Mouse (Mus musculus) urinary bladder, postnatal 10 days (tissue): ENCODE measurements around the gene Tbc1d10b.
"Not testable (repeated sequence)": the region's sequence is repeated elsewhere in the genome, so short reads cannot be mapped to it uniquely, and the experiment has no call there.

Experiments used
- DNase-seq: peaks from one replicate; pipeline ENCODE4 v3.0.0; 2022; ENCODE audit warnings: low spot score

Tbc1d10b gene

DNA sequence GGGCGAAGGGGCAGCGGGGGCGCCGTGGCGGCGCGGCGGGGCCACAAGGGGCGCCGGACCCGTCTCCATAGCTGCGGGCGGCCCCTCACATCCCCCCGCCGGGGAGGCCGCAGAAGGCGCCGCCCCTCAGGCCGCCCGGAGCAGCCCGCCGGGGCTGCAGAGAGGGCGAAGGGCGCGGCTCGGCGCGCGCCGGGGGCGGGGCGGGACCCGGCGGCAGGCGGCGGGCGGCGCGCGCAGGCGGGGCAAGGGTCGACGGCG lies at the start of gene Tbc1d10b:
Gene Tbc1d10b, minus strand, starts transcription at position 174 of the 258 bp plus-strand sequence.
- DNase-seq: no peak

DNA sequence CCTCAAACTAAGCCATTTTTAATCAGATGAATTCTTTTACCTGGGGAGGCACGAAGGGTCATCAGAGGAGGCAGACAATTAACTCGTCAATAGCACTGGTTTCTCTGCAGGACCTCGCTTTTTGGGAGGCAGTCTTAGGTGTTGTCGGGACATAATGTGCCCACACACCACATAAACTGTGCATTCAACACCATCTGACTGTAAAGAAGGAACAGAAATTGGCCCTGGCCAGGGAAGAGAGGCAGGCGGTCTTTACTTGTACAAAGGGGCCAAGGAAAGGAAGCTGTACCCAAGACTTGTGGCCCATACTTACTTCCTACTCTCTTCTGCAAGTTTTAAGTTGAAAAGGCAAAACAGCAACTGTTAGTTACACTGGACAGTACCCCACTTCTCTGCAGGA lies 48.2 kb upstream of the Tbc1d10b start:
- no peak for DNase-seq

DNA sequence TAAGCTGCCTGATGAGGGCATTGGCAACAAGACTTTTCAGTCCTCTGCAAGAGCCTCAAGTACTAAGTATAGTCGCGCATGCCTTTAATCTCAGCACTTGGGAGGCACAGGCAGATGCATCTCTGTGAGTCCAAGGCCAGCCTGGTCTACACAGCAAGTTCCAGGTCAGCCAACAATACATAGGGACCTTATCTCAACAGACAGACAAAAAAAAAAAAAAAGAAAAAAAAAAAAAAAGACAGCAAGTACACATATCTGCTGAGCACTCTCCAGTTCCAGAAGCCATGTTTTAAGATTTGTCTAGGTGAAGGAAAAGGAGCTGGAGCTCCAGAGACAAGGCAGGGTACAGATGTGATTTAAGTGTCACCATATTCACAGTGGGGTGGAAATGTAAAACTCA lies 47.7 kb upstream of the Tbc1d10b start:
- no peak for DNase-seq

DNA sequence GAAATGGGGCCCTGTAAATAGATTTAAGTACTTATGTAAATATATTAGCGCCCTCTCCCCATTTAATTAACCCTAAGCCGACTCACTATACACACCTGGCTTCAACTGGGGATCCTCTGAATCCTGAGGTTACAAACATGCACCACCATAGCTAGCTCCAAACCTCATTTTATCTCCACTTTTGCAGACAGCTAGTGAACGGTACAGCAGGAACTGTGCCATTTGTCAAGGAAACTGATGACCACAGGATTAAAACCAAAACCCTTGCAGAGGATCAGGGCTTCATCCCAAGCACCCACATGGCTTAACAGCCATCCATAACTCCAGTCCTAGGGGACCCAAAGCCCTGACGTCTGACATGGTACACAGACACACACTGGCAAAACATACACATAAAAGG lies 46.7 kb upstream of the Tbc1d10b start:
- no peak for DNase-seq

DNA sequence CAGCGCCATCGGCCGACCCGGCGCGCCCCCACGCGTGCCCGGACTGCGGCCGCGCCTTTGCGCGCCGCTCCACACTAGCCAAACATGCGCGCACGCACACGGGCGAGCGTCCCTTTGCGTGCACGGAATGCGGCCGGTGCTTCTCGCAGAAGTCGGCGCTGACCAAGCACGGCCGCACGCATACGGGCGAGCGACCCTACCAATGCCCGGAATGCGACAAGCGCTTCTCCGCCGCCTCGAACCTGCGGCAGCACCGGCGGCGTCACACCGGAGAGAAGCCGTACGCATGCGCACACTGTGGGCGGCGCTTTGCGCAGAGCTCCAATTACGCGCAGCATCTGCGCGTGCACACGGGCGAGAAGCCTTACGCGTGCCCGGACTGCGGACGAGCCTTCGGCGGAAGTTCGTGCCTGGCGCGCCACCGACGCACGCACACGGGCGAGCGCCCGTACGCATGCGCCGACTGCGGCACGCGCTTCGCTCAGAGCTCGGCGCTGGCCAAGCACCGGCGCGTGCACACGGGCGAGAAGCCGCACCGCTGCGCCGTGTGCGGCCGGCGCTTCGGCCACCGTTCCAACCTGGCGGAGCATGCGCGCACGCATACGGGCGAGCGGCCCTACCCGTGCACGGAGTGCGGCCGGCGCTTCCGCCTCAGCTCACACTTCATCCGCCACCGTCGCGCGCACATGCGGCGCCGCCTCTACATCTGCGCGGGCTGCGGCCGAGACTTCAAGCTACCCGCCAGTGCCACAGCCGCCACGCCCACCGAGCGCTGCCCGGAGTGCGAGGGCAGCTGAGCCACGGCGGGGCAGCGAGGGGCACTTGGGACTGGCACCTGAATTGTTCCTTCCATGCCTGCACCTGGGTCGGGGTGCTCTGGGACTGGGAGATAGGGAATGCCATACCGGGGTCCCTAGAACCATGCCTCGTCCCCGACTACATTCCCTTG lies 45.8 kb upstream of the Tbc1d10b start:
- peak; percentile 79 for DNase-seq

DNA sequence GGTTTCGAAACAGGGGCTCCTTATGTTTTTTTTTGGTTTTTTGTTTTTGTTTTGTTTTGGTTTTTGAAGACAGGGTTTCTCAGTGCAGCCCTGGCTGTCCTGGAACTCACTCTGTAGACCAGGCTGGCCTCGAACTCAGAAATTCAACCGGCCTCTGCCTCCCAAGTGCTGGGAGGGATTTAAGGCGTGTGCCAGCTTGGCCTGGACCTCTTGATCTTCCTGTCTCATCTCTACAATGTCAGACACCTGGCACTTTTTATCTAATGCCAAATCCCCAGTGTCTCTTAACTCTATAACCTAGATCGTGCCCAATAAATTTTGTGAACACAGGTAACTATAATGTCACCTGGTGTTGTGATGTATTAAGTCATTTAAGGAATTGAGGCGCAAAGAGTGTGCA lies 45.1 kb upstream of the Tbc1d10b start:
- DNase-seq: no peak

DNA sequence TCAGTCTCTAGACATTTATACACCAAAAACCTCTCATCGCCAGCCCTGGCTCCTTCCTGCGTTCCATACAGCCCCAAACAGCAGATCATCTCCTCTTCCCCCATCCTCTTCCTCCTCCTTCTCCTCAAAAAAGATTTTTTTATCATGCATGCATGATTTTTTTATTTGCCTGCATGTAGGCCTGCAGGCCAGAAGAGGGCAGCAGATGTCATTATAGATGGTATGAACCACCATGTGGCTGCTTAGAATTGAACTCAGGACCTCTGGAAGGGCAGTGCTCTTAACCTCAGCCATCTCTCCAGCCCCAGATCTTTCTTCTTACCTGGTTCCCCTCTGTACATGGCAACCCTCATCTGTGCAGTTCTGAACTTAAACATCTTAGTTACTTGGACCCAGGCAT lies 44.1 kb upstream of the Tbc1d10b start:
- no peak for DNase-seq

DNA sequence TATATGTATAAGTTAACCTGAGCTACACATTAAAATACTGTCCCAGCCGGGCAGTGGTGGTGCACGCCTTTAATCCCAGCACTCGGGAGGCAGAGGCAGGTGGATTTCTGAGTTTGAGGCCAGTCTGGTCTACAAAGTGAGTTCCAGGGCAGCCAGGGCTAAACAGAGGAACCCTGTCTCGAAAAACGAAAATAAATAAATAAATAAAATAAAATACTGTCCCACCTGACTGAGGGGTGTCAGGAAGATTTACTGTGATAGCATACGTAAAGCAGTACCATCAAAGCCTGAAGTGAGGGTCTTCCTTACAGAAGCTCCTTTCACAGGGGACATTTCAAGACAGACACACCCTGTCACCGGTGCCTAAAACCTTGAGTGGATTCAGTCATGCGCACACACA lies 42.2 kb upstream of the Tbc1d10b start:
- not testable (repeated sequence) for DNase-seq

DNA sequence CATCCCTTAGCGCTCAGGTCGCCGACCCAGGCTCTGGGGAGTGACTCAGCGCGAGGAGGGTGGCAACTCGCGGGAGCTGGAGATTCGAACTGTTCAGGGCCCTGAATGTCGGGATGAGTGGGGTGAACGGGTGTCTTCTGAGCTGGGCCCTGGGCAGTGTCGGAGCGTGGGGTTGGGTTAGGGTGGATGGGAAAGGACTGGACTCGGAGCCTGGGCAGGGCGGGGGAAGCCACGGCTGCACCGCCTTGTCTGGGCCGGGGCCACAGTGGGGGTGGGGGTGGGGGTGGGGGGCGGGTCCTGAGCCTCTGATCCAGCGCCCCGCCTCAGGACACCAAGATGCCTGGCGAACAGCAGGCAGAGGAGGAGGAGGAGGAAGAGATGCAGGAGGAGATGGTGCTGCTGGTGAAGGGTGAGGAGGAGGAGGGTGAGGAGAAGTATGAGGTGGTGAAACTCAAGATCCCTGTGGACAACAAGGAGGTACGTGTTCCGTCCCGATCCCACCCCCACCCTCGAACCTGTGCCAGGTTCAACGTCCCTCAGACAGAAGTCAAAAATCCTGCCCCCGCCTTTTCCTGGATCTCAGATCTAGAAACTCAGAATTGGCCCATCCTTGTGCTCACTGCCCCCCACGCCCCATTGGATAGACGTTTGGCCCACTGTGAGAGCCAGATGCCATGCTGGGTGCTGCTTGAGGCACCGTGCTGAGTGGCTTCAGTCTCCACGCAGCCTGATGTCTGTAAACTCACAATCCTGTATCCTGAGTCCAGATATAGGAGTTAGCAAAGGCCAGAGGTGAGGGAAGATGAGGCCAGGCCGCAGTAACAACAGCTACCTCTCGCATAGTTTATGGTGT lies 36.6 kb upstream of the Tbc1d10b start:
- no peak for DNase-seq

DNA sequence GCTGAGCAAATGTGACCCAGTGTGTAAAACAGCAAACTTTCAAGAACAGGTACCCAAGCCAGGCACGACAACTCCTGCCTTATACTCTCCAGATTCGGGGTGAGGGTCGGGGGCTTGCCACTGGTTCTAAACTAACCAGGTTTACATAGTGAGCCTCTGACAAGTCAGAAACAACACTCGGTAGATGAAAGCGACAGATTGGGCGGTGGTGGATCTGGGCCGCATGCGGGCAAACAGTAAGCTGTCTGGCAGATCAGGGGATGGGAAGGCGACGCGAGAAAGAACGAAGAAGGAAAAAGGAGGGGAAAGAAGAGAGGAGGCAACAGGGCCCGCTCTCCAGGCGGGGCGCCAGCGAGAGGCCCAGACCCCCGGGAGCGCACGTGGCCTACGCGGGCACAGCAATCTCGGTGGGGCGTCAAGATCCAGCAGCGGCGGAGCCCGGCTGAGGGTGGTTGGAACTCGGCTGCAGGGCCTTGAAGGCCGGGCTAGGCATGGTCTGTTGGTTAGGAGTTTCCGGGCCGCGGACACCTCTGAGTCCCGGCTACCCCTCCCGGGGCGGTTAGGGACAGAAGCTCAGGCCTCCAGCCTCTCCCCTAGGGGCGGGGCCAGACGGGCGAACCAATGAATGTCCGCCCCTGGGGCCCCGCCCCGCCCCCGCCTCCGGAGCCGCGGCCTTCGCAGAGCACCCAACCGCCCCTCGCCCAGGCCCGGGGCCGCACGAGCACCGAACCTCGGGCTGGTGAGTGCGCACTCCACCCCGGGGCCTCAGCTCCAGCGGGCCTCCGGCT lies 35.8 kb upstream of the Tbc1d10b start, which contains the start of gene Zfp771:
Gene Zfp771, plus strand, starts transcription at position 405 of the 788 bp plus-strand sequence.
- peak; percentile 76 for DNase-seq

DNA sequence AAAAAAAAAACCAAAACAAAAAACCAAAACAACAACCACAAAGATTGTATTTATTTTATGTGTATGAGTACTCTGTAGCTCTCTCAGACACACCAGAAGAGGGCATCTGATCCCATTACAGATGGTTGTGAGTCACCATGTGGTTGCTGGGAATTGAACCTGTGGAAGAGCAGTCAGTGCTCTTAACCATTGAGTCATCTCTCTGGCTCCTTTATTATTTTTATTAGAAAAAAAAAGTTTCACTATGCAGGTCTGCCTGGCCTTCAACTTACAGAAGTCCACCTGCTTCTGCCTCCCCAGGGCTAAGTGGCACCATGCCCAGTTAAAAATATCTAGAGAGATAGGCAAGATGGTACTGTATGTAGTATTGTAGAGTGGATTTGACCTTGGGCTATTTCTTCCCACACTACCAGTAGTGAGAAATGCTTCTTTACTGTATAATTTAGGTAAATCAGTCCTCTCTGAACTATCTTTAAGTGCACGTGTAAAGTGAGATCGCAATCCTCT lies 35.1 kb upstream of the Tbc1d10b start:
- DNase-seq: no peak

DNA sequence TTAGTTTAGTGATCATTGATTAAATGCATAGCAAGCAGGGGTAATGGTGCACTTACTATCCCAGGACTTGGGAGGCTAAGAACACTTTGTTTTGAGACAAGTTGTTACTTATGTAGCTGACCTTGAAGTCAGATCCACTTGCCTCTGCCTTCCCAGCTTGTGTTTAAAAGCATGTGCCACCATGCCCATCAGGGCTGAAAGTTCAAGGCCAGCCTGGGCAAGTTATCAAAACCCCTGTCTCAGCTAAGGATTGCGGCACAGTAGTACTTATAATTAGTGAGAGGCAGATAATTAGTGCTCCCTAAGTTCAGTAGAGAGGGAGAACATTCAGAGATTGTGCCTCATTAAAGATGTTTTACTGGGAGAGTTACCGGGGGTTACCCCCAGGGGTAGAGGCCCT lies 26.5 kb upstream of the Tbc1d10b start:
- no peak for DNase-seq

DNA sequence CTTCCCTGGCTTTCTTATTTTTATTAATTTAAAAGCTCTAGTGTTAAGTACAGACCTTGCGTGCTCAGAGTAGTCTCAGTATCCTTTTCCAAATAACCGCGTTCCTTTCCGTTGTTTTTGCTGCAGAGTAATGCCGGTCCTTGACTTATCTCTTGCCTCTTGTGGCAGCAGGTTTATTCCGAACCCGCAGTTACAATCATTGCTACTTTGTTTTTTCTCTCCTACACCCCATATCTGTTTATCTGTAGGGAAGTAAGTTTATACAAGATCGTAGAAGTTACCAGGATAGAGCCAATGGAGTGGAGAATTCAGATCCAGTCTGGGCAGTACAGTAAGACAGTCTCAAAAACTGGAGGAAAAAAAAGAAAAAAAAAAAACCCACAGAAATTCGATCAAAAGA lies 25.5 kb upstream of the Tbc1d10b start:
- DNase-seq: no peak

DNA sequence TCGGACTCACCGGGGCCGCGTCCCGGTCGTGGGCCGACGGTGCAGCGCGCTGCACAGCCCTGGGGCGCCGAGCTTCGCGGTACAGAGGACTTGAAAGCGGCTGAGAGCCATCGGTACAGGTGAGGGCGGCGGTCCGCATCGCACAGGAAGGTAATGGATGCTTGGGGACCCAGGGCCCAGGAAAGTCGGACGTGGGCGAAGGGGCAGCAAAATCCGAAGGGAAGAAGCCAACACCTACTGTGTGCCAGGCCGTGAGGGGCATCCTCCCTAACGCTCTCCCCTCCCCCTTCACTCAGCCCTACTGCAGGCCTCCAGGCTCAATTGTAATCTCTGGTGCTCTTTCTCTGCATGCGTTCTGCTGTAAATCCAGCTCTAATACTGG lies 25.1 kb upstream of the Tbc1d10b start:
- DNase-seq: no peak

DNA sequence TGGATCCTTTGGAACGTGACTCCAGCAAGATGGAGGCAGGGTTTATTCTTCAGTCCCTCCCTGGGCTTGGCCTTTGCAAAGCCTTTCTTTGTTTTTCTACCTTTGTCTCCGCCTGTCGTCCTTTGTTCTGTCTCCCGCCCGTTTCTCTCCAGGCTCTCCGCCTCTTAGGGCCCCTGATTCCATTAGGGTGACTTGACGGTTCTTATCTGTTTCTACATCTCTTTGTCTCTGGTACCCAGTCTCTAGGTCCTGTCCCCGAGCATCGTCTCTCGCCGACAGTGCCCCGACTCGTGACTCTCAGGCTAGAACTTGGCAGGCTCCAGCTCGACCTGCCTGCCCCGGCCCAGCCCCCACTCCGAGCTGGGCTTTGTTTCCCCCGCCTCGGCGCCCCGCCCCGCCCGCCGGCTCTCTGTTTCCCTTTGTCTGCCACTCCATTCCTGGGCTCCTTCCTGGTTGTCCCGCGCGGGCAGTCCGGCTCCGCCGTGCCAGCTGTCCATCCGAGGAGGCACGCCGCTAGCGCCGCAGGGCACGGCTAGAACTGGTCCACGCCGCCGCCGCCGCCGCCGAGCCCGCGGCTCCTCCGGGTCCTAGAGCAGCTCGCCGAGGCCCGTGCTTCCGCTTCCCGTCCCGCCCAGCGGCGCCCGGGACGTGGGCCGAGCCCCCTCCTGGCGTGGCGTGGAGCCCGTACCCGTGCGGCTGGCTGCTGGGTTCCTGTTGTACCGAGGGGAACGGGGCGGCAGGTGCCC lies 24.5 kb upstream of the Tbc1d10b start, which contains the start of the genes Zfp553 and Sept1:
Gene Zfp553, plus strand, starts transcription at position 440 of the 746 bp plus-strand sequence.
Gene Sept1, minus strand, starts transcription at position 509 of the 746 bp plus-strand sequence.
- DNase-seq: peak; percentile 45

DNA sequence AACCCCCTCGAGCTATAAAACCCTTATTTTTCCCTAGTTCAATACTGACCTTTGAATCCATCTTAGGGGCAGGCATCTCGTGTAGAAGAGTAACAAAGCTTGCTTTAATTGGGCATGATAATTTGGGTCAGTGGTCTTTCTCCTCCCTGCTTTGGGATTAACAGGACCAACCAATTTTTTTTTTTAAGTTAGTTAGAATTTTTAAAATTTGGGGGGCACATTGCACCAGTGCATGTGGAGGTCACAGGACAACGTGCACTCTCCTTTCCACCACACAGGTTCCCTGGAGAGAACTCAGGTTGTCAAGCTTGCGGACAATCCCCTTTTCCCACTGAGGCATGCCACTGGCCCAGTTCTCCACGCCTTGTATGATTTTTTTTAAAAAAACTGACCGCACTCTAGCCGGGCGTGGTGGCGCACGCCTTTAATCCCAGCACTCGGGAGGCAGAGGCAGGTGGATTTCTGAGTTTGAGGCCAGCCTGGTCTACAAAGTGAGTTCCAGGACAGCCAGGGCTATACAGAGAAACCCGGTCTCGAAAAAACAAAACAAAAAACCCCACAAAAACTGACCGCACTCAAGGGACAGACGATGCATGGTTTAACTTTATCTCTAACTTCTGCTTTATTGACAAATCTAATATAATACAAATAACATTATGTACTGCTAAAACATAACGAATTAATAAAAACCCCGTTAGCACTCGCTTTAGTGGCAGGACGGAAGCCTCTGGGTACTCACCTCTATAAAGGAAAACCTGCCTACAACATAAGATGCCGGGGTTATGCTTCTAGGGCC lies 23.8 kb upstream of the Tbc1d10b start:
- DNase-seq: no peak

DNA sequence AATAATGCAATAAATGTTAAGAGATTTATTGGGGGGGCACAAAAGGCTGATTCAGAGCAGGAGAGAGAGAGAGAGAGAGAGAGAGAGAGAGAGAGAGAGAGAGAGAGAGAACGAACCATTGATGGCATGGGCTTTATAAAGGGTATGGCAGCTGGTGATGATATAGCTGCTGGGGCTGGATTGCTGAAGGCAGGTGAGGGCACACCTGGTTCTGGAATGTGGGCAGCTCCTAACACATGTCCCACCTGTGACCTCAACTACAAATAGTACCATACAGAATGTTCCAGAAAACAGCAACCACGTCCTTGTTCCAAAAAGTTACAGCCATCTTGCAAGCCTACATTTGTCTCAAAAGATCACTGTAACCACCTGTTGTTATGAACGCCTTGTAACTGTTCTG lies 23.1 kb upstream of the Tbc1d10b start:
- no peak for DNase-seq

DNA sequence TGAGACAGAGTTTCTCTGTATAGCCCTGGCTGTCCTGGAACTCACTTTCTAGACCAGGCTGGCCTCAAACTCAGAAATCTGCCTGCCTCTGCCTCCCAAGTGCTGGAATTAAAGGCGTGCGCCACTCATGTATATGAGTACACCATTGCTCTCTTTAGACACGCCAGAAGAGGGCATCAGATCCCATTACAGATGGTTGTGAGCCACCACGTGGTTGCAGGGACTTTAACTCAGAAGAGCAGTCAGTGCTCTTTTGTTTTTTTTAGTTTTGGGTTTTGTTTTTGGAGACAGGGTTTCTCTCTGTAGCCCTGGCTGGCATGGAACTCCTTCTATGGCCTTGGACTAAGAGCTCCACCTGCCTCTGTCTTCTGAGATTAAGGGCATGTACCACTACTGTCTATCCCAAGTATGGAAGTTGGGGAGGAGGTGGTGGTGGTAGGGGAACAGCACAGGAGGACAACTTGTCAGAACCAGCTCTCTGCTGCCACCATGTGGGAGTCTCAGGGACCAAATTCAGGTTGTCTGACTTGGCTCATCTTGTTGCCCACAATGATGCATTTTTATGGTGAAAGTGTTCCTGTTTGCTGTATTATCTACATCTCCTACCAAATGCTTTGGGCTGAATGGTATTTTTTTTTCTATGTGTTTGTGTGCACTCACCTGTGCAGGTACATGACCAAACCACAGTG lies 20.5 kb upstream of the Tbc1d10b start:
- DNase-seq: no peak

DNA sequence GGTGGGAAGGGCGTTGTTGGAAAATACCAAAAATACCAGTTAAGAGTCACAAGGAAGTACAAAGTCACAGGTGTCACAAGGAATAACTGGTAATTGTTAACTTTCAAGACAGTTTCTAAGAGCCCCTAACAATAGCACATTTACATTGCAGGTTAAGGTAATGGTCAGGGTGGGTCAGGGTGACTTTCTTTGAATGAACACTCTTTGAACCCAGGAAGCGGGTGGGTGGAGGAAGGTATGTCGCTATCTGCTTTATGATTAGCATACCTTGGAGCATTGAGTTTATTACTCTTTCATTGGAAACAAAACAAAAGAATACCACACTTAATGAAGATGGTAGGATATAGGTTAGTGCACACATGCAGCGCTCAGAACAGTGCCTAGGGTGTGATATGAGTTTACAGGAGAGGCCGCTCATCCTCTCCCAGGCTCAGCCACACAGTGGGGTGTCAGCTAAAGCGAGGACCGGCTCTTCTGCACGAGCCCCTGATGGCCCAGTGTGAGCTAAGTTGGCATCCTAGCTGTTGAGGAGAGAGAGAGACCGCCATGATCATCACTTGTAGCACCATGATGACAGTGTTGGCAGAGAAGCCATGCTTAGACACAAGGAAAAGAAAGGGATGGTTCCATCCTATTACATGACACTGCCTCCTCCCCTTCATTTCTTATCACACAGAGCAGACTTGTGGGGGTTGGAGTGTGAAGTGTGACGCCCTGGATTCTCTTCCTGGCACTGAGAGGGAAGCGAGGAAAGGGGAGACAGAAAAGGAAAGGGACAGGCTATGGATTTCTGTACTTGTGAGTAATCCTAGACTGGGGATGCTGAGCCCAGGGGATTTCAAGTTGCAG lies 17.1 kb upstream of the Tbc1d10b start:
- no peak for DNase-seq
